Mouse (Mus musculus): ENCODE results near the gene Riox1. TPM values are rescaled to one million over a fixed set of nuclear protein-coding genes. Genes with fewer than 3 reads are reported as not detected.
"Not testable (repeated sequence)": the region's sequence is repeated elsewhere in the genome, so short reads cannot be mapped to it uniquely, and the experiment has no call there.

Riox1 gene
- polyA plus RNA-seq, 1 experiment from 2014 or later: 15.1 TPM

DNA sequence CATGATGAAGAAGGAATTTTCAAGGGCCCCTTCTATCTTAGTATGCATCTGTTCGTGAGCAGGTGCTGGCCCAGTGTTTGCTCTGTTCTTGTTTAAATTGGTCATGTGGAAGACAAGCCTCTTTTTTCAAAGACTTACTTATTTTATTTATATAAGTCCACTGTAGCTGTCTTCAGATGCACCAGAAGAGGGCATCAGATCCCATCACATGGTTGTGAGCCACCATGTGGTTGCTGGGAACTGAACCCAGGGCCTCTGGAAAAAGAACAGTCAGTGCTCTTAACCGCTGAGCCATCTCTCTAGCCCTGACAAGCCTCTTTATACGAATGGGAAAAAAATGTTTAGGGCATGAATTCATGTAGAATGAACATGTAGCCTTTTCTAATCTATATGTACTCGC, 39.0 kb downstream of the Riox1 start:
- 87% methylated on average over 4 of the region's 4 CpGs for WGBS
- Histone ChIP-seq H3K4me3 (no peak overlapping the region), H3K4me1 (0 out of 2 replicates have a peak, but pooled peaks cover 6% of the 10 kb centered on the region), H3K27ac (no peak overlapping the region), H3K4me2 (no peak overlapping the region), H3K9ac (no peak overlapping the region), H3K27me3 (no peaks in the 10 kb centered on the region), H3K9me3 (no peaks in the 10 kb centered on the region), H3K36me3 (peaks cover 7% of the 10 kb centered on the region)
- ATAC-seq (ENCODE audit: insufficient number of reproducible peaks, insufficient read depth, low FRiP score, low TSS enrichment, low read depth): no peak

DNA sequence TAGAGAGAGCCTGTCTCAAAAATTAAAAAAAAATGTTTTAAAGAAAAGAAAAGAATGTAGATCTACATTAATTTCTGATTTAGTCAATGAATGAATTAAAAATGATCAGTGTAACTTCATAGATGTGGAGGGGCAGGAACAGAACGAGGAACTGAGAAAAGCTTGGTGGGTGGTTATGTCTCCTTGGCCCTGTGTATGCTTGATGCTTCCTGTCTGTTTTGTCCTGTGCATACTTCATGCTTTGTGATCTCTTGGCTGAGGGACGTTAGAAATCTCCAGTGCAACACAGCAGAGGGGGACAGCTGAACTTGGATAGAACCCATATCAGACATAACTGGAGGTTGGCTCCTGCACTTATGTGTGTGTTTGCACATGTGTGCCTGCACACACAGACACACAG, 46.8 kb downstream of the Riox1 start:
- H3K4me2 ChIP-seq: no peak overlapping the region
- H3K36me3 ChIP-seq: peaks cover 9% of the 10 kb centered on the region
- H3K9ac ChIP-seq: no peak overlapping the region
- H3K4me3 ChIP-seq: no peak overlapping the region
- H3K9me3 ChIP-seq: peaks cover 5% of the 10 kb centered on the region; the same call in 1 of the 2 replicates
- no peaks in the 10 kb centered on the region for H3K4me1 ChIP-seq
- no peak overlapping the region for H3K27ac ChIP-seq
- H3K27me3 ChIP-seq: no peaks in the 10 kb centered on the region
- WGBS: 77% methylated on average over 2 of the region's 2 CpGs
- ATAC-seq (ENCODE audit: insufficient number of reproducible peaks, insufficient read depth, low FRiP score, low TSS enrichment, low read depth): no peak

DNA sequence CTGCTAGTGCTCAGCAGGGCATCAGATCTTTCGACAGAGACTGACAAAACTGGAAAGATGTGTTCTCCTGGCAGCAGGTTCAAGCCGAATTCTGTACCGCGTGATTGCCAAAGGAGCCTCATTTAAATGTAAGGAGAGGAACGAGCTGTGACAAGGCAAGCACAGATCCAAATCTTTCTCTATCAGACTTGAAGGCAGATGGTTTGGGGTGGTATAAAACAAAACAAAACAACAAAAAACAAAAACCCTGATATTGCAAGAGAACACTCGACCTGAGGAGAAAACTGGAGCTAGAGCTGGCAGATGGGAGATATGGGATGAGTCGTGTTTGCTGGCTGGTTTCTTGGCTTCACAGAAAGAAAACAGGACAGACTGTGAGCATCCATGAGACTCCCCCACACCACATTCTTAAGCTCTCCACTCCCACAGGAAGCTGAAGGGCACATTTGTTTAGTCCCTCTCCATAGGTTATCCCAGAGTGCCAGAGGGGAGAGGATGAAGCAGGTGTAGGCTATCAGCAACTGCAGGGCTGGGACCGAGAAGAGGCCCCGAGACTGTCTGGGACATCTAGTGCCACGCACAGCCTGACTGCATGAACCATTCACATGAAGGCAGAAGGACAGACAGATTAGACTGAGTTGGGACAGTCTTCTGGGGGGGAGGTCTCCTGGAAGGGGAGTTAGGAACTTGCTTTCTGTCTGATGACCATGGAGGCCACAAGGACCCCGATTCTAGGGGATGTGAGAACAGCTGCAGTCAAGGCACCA, 48.1 kb downstream of the Riox1 start:
- Histone ChIP-seq H3K4me1 (no peaks in the 10 kb centered on the region), H3K36me3 (peaks cover 5% of the 10 kb centered on the region), H3K9ac (no peak overlapping the region), H3K27me3 (no peaks in the 10 kb centered on the region), H3K27ac (no peak overlapping the region), H3K9me3 (peaks cover 5% of the 10 kb centered on the region; the same call in 1 of the 2 replicates), H3K4me2 (no peak overlapping the region), H3K4me3 (no peak overlapping the region)
- 58% methylated on average over 11 of the region's 11 CpGs for WGBS
- ATAC-seq (ENCODE audit: insufficient number of reproducible peaks, insufficient read depth, low FRiP score, low TSS enrichment, low read depth): no peak

DNA sequence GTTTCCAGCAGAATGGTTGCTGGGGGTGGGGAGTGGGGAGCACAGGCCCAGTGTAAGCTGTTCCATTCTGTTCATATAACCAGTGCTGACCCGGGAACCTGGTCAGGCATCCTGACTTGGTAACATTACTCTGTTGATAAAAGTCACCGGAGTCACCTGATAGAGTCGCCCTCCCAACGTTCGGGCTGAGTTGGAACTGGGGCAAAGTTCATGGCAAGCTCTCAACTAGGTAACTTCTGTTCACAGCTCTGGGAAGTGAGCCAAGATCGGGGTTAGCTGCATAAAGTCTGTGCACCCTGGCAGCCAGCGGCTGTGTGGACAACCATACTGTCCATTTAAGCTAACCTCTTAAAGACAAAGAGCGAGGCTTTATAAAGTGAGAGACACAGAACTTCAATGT, 48.8 kb downstream of the Riox1 start:
- WGBS: 74% methylated on average over 8 of the region's 8 CpGs
- not testable (repeated sequence) for H3K4me3 ChIP-seq, H3K36me3 ChIP-seq

DNA sequence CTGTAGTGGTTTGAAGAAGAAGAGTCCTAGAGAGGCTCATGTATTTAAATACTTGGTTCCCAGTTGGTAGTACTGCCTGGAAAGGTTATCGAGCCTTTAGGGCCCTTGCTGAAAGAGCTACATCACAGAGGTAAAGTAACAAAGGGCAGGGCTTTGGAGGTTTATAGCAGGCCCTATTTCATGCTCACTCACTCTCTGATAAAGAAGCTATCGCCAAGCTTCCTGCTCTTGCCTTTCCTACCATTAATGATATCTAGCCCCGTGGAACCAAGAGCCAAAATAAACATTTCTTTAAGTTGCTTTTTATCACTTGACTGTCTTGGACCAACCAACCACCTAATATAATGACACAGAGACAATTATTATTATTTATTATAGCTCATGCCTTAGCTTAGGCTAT, 50.0 kb downstream of the Riox1 start:
- 91% methylated on average over 3 of the region's 3 CpGs for WGBS
- Histone ChIP-seq H3K4me3 (no peak overlapping the region), H3K27ac (no peak overlapping the region), H3K4me2 (no peak overlapping the region), H3K9ac (no peak overlapping the region), H3K36me3 (no peaks in the 10 kb centered on the region), H3K27me3 (no peaks in the 10 kb centered on the region), H3K4me1 (no peaks in the 10 kb centered on the region), H3K9me3 (peaks cover 5% of the 10 kb centered on the region; the same call in 1 of the 2 replicates)
- no peak for ATAC-seq (ENCODE audit: insufficient number of reproducible peaks, insufficient read depth, low FRiP score, low TSS enrichment, low read depth)

More for the DNA sequence above, 48.8 kb downstream of the Riox1 start:
- H3K27me3 ChIP-seq; H3K9me3 ChIP-seq; ATAC-seq (ENCODE audit: insufficient number of reproducible peaks, insufficient read depth, low FRiP score, low TSS enrichment, low read depth); H3K9ac ChIP-seq; H3K4me2 ChIP-seq; H3K4me1 ChIP-seq; H3K27ac ChIP-seq: not testable (repeated sequence)

Other genes starting within 250 kb of the Riox1 start
- 2.2 and 2.8 TPM in 2 replicates for gene Papln, start 187.0 kb upstream of the Riox1 start, polyA plus RNA-seq (2015; fragmentation: Nextera tagmentation; extraction: Ambion mirVana)
- gene Numb, start 28.7 kb upstream of the Riox1 start, polyA plus RNA-seq (2015; fragmentation: Nextera tagmentation; extraction: Ambion mirVana): 33.1 and 34.9 TPM in 2 replicates
- gene Heatr4, start 34.2 kb downstream of the Riox1 start, polyA plus RNA-seq (2015; fragmentation: Nextera tagmentation; extraction: Ambion mirVana): not detected in 2 replicates
- 20.8 and 22.9 TPM in 2 replicates for gene Acot2, start 37.3 kb downstream of the Riox1 start, polyA plus RNA-seq (2015; fragmentation: Nextera tagmentation; extraction: Ambion mirVana)
- 44.9 and 45.4 TPM in 2 replicates for gene Acot1, start 58.9 kb downstream of the Riox1 start, polyA plus RNA-seq (2015; fragmentation: Nextera tagmentation; extraction: Ambion mirVana)
- 0.22 and 0.81 TPM in 2 replicates for gene Acot4, start 87.8 kb downstream of the Riox1 start, polyA plus RNA-seq (2015; fragmentation: Nextera tagmentation; extraction: Ambion mirVana)
- not detected in 2 replicates for gene Gm49366, start 88.3 kb downstream of the Riox1 start, polyA plus RNA-seq (2015; fragmentation: Nextera tagmentation; extraction: Ambion mirVana)
- gene Acot3, start 101.5 kb downstream of the Riox1 start, polyA plus RNA-seq (2015; fragmentation: Nextera tagmentation; extraction: Ambion mirVana): not detected in 2 replicates
- gene Acot5, start 118.7 kb downstream of the Riox1 start, polyA plus RNA-seq (2015; fragmentation: Nextera tagmentation; extraction: Ambion mirVana): 0.18 TPM in 1 of 2 replicates, not detected in the other
- gene Acot6, start 150.0 kb downstream of the Riox1 start, polyA plus RNA-seq (2015; fragmentation: Nextera tagmentation; extraction: Ambion mirVana): 1.4 and 1.6 TPM in 2 replicates
- 7.5 and 9.0 TPM in 2 replicates for gene Dnal1, start 163.8 kb downstream of the Riox1 start, polyA plus RNA-seq (2015; fragmentation: Nextera tagmentation; extraction: Ambion mirVana)
- gene Pnma1, start 197.9 kb downstream of the Riox1 start, polyA plus RNA-seq (2015; fragmentation: Nextera tagmentation; extraction: Ambion mirVana): 0.74 and 1.1 TPM in 2 replicates

Data from embryonic facial prominence, embryonic 13.5 days (tissue).